Mouse (Mus musculus) ES-Bruce4 (cell line): ENCODE measurements at regions not wholly inside any gene's neighbourhood (a gene's known extent, or its start where the extent isn't known, plus 50 kb on each side); places are given as distances from the start of the nearest gene placed in this dataset.

Source experiments
- CTCF ChIP-seq: IDR thresholded peaks from one replicate; pipeline ENCODE4 v1.8.1; 2011; ENCODE audit warnings: low read depth, low read length
- POLR2A ChIP-seq: IDR thresholded peaks from one replicate; pipeline ENCODE4 v1.8.1; 2011; ENCODE audit warnings: low read length; ENCODE audit not compliant: insufficient read depth

DNA sequence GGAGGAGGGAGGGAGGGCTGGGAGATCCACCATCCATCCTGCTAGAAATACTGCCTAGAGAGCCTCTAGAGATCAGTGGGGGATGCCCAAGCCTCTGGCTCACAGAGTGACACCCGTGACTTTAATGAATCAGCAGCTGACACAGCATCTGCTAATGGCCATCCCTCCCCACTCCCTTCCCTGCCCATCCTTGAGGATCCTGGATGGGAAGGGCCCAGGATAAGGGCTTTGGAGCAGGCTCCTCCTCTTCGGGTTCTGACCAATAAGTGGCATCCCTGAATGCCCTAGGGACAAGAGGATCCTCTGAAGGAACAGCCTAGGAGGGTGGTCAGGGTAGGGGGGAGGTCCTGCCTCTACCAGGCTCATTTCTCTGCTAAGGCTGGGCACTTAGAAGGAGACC, 55.3 kb upstream of the Rtl6 start:
- no peak for TF ChIP-seq CTCF
- no peak for TF ChIP-seq POLR2A
